Mouse (Mus musculus): ENCODE measurements around the gene Arap2. TPM values are rescaled to one million over a fixed set of nuclear protein-coding genes. Genes with fewer than 3 reads are reported as not detected.
"Not testable (repeated sequence)": the region's sequence is repeated elsewhere in the genome, so short reads cannot be mapped to it uniquely, and the experiment has no call there.

The Arap2 gene
- polyA plus RNA-seq, 1 experiment from 2014 or later, result 4.1 TPM

- Histone ChIP-seq H3K9ac (no peak overlapping the region), H3K9me3 (no peaks in the 10 kb centered on the region), H3K27me3 (peaks cover 3% of the 10 kb centered on the region; the same call in 1 of the 2 replicates), H3K4me3 (no peak overlapping the region), H3K27ac (no peak overlapping the region), H3K4me1 (replicated peaks) (peaks cover 10% of the 10 kb centered on the region; the same call in 1 of the 2 replicates), H3K4me2 (no peak overlapping the region), H3K36me3 (no peaks in the 10 kb centered on the region)
- ATAC-seq (ENCODE audit: low FRiP score), result no peak
- WGBS, result 84% methylated on average over 5 of the region's 5 CpGs
Observed at GRCm38 (mm10) chr5:62764161-62764560, 1.8 kb downstream of the Arap2 start.

GRCm38 (mm10) chr5:62763046-62763445 lies 2.9 kb downstream of the Arap2 start:
- H3K36me3 ChIP-seq, result no peaks in the 10 kb centered on the region
- no peaks in the 10 kb centered on the region for H3K9me3 ChIP-seq
- no peak overlapping the region for H3K4me3 ChIP-seq
- H3K27ac ChIP-seq, result 0 out of 2 replicates have a peak overlapping the region, but pooled peaks have one; percentile 23
- no peak overlapping the region for H3K9ac ChIP-seq
- peaks cover 10% of the 10 kb centered on the region; the same call in 1 of the 2 replicates for H3K4me1 ChIP-seq (replicated peaks)
- H3K27me3 ChIP-seq, result peaks cover 3% of the 10 kb centered on the region; the same call in 1 of the 2 replicates
- no peak for ATAC-seq (ENCODE audit: low FRiP score)
- H3K4me2 ChIP-seq, result no peak overlapping the region
- WGBS, result 95% methylated on average over 1 of the region's 1 CpGs

DNA sequence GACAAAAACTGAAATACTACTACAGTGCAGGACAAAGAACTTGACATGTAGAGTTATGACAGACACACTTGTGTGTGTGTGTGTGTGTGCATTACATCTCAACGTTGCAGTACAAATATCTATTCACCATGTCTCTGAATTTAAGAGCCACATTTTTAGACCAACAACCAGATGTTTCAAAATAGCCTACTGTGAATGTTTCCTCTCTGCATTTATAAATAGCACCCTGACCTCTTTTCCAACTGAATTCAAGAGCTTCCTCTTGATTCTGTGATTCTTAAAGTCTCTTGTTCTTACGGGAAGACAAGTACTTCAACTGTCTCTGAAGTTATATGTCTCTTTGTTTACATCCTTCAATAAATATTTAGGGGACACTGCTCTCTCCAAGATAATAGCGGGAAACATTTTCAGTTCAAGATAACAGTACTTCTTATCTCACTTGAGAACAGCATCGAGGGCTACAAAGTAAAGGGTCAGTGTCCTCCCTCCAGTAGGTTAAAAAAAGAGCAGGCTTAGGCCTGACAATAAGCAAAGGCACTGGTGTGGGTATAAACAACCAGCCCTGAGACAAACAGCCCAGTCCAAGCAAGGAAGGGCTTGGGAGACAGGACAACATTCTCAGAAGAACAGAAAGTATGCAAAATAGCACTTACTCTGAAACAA lies 3.5 kb downstream of the Arap2 start:
- Histone ChIP-seq H3K9ac (no peak overlapping the region), H3K4me3 (no peak overlapping the region), H3K4me1 (replicated peaks) (peaks cover 10% of the 10 kb centered on the region; the same call in 1 of the 2 replicates), H3K4me2 (no peak overlapping the region), H3K27me3 (peaks cover 3% of the 10 kb centered on the region; the same call in 1 of the 2 replicates), H3K9me3 (no peaks in the 10 kb centered on the region), H3K27ac (no peak overlapping the region), H3K36me3 (no peaks in the 10 kb centered on the region)
- WGBS, result 77% methylated on average over 4 of the region's 4 CpGs
- ATAC-seq (ENCODE audit: low FRiP score), result no peak

- H3K9ac ChIP-seq, result no peak overlapping the region
- no peaks in the 10 kb centered on the region for H3K9me3 ChIP-seq
- H3K4me2 ChIP-seq, result no peak overlapping the region
- H3K27ac ChIP-seq, result no peak overlapping the region
- WGBS, result 60% methylated on average over 5 of the region's 5 CpGs
- H3K27me3 ChIP-seq, result no peaks in the 10 kb centered on the region
- H3K4me1 ChIP-seq (replicated peaks), result peaks cover 6% of the 10 kb centered on the region; the same call in 1 of the 2 replicates
- no peak overlapping the region for H3K4me3 ChIP-seq
- no peaks in the 10 kb centered on the region for H3K36me3 ChIP-seq
- no peak for ATAC-seq (ENCODE audit: low FRiP score)
Observed at GRCm38 (mm10) chr5:62760791-62761504, 5.0 kb downstream of the Arap2 start.

DNA sequence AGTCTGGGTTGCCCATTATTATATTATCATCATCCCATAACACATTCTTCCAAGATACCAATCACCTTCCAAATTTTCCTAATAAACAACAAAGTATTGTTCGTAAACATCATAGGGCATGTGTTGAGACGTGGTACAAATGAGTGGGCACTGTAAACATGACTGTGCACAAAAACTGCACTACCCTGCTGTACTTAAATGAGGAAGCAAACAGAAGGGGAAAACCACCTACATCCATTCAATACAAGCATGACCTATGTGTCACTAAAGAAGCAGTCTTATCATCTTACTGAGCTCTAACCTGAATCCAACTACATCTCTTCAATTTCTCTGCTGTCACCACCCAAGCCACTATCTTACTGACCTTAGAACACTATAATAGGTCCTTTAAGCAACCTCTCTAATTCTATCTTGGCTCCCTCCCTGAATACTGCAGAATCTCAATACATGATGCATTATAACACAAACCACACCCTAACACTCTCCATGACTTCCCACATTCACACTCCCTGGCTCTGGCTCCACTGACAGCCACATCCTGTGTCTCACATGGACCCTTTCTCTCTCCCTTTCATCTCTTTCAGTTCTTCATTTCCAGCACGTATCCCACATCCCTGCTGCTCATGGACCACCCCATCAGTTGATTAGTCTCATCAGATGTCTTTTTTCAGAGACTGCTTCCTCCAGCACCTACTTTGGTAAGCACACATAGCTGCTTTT lies 10.0 kb downstream of the Arap2 start:
- no peak for ATAC-seq (ENCODE audit: low FRiP score)
- Histone ChIP-seq H3K4me2 (no peak overlapping the region), H3K36me3 (no peaks in the 10 kb centered on the region), H3K27ac (no peak overlapping the region), H3K4me3 (no peak overlapping the region), H3K4me1 (replicated peaks) (peaks cover 6% of the 10 kb centered on the region; the same call in 1 of the 2 replicates), H3K27me3 (no peaks in the 10 kb centered on the region), H3K9me3 (no peaks in the 10 kb centered on the region), H3K9ac (no peak overlapping the region)
- WGBS, result 83% methylated on average over 3 of the region's 3 CpGs

DNA sequence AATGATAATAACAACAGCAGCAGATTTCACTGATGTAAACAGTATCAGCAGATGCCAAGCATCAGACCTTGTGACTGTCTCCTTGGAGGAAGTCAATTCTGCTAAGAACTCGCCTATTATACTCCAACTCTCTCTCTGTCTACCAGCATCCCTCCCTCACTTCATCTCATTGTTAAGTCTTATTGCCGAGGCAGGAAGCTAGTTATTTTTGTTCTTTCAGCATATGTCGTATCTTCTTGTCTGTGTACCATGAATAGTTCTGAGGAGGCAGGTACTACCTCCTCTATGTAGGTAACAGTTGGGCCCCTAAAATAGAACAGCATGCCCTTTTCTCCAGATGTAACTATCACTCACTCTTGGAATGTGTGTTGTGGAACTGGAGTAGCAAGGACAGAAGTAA lies 13.0 kb downstream of the Arap2 start:
- Histone ChIP-seq H3K27me3 (no peaks in the 10 kb centered on the region), H3K4me2 (no peak overlapping the region), H3K9me3 (no peaks in the 10 kb centered on the region), H3K4me1 (replicated peaks) (0 out of 2 replicates have a peak, but pooled peaks cover 3% of the 10 kb centered on the region), H3K27ac (no peak overlapping the region), H3K9ac (no peak overlapping the region), H3K4me3 (no peak overlapping the region), H3K36me3 (no peaks in the 10 kb centered on the region)
- no peak for ATAC-seq (ENCODE audit: low FRiP score)
- 85% methylated on average over 3 of the region's 3 CpGs for WGBS

- WGBS, result 42% methylated on average over 2 of the region's 2 CpGs
- Histone ChIP-seq H3K9me3 (no peaks in the 10 kb centered on the region), H3K27me3 (no peaks in the 10 kb centered on the region), H3K36me3 (no peaks in the 10 kb centered on the region), H3K4me2 (no peak overlapping the region), H3K4me1 (replicated peaks) (0 out of 2 replicates have a peak, but pooled peaks cover 3% of the 10 kb centered on the region), H3K9ac (no peak overlapping the region), H3K4me3 (no peak overlapping the region), H3K27ac (no peak overlapping the region)
- ATAC-seq (ENCODE audit: low FRiP score), result no peak
Observed at GRCm38 (mm10) chr5:62751692-62752091, 14.3 kb downstream of the Arap2 start.

DNA sequence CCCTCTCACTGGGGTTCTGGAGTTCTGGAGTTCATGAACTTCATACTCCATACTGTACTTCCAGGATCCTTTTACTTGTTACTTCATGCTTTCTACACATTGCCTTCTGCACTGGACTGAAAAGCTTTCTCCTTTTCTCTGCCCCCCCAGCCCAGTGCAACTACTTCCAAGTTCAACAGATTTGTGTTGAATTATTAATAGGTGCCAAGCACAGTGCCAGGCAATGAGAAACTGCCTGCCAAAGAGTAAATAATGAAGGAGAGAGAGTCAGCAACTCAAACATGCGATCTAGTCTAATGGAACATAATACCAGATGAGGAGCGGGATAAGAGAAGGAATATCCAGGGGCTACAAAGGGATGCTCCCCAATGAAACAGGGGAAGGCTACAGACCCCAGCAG lies 17.8 kb downstream of the Arap2 start:
- Histone ChIP-seq H3K4me1 (replicated peaks) (0 out of 2 replicates have a peak, but pooled peaks cover 3% of the 10 kb centered on the region), H3K9me3 (no peaks in the 10 kb centered on the region), H3K27ac (no peak overlapping the region), H3K9ac (no peak overlapping the region), H3K4me2 (no peak overlapping the region), H3K4me3 (no peak overlapping the region), H3K36me3 (no peaks in the 10 kb centered on the region), H3K27me3 (no peaks in the 10 kb centered on the region)
- WGBS, result 93% methylated on average over 2 of the region's 2 CpGs
- no peak for ATAC-seq (ENCODE audit: low FRiP score)

GRCm38 (mm10) chr5:62743220-62743922 lies 22.6 kb downstream of the Arap2 start:
- Histone ChIP-seq H3K9me3 (no peaks in the 10 kb centered on the region), H3K36me3 (no peaks in the 10 kb centered on the region), H3K4me3 (no peak overlapping the region), H3K4me2 (no peak overlapping the region), H3K27me3 (no peaks in the 10 kb centered on the region), H3K27ac (no peak overlapping the region), H3K4me1 (replicated peaks) (no peaks in the 10 kb centered on the region), H3K9ac (no peak overlapping the region)
- WGBS, result 91% methylated on average over 9 of the region's 9 CpGs
- no peak for ATAC-seq (ENCODE audit: low FRiP score)

DNA sequence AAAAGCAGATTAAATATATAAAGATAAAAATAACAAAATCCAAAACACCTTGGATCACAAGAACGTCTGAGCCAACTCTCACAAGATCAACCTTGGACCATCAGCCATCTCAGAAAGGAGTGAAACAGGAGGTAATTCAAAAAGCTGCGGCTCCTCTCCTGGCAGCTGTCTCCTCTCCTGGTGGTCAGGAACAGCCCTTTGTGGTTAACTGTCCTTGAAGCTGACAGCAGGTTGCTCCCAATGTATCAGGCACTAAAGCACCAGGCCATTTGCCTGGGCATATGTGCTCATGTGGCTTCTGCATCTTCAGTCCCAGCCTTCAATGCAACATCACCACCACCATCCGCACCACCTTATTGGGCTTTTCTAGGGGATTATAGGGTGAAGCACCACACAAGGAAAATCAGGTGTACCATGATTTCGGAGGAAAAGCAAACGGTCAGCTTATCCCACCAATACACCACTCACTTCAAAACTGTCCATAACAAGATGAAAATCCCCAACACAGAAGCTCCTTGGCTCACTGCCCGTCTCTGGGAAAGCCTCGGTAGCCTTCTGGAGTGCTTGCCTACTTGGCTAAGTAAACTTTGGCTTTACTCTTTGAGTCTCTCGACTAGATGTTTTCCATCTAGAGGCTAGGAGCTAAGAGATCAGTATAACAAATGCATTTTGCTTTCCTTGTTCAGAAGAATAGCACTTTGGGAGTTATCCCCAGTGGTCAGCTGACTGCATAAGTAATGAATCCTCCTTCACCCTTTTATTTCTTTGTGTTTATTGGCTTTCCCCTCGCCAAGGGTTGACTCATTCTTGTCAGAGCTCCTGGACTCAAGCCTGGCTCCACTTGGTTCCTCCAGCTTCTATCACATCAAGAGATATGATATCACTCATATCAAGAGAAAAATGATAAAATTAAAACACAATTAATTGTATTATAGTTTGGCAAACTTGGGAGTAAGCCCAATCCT lies 26.2 kb downstream of the Arap2 start:
- Histone ChIP-seq H3K4me1 (replicated peaks) (no peaks in the 10 kb centered on the region), H3K4me3 (no peak overlapping the region), H3K4me2 (no peak overlapping the region), H3K36me3 (no peaks in the 10 kb centered on the region), H3K9me3 (no peaks in the 10 kb centered on the region), H3K27ac (no peak overlapping the region), H3K9ac (no peak overlapping the region), H3K27me3 (no peaks in the 10 kb centered on the region)
- no peak for ATAC-seq (ENCODE audit: low FRiP score)
- 82% methylated on average over 9 of the region's 9 CpGs for WGBS

DNA sequence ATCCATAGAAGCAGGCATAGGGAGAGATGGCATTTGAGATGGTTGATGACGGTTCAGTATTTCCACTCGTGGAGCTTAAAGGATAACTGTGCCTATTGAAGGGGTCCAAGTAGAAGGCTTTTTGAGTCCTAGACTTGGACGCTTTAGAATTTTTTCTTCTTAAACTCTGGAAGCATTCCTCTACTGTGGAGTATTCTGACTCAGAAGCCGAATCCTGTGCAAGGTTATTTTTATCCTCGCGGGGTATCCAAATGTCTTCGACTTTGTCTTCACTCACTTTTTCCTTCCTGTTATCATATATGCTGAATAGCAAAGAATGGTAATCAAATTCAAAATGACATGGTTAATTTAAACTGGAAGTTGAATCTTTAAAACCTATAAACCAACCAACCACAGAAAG lies 35.4 kb downstream of the Arap2 start:
- WGBS, result 98% methylated on average over 7 of the region's 7 CpGs
- not testable (repeated sequence) for H3K4me1 ChIP-seq (replicated peaks); H3K27me3 ChIP-seq; H3K27ac ChIP-seq; H3K9ac ChIP-seq; H3K4me2 ChIP-seq; H3K9me3 ChIP-seq; H3K4me3 ChIP-seq; ATAC-seq (ENCODE audit: low FRiP score); H3K36me3 ChIP-seq

Measured in hindbrain, embryonic 13.5 days (tissue).